Mouse (Mus musculus): ENCODE measurements around the gene Uqcrc1.

GRCm38 (mm10) chr9:108990462-108990820 is 54.0 kb downstream of the Uqcrc1 start:
- TF ChIP-seq CTCF (IDR thresholded peaks at IDR 0.05; ENCODE audit: low read depth, low read length) (no peak), POLR2A (IDR thresholded peaks at IDR 0.05; ENCODE audit: borderline replicate concordance, low read depth, low read length) (no peak)
